14 mouse cellular contexts compared by ENCODE assay signal in genomic region chr5:143475153-143475844, GRCm38 (mm10). TPM values are rescaled to one million over a fixed set of nuclear protein-coding genes. Genes with fewer than 3 reads are reported as not detected.
DNase-seq lines count a peak whose midpoint lies in the region; ATAC-seq and TF ChIP-seq lines count a peak whose summit lies in the region.
"Had no signal": no experiment of that assay in that cellular context is flagged by ENCODE, and none has a peak within 500 bp of the region (broad histone marks: within the 10 kb centered on the region; RNA-seq: fewer than 3 reads in every experiment).

No protein-coding gene starts in this region.

- no peaks in the 10 kb centered on the region for H3K9me3 ChIP-seq in midbrain, embryonic 14.5 days (ENCODE audit: control insufficient read depth, low read length)
- H3K9me3 ChIP-seq: hindbrain, embryonic 13.5 days had no signal

- peak overlapping the region; percentile 58 for H3K27ac ChIP-seq in left cerebral cortex, adult 2 months
- no peak overlapping the region for H3K27ac ChIP-seq in kidney, adult 2 months (ENCODE audit: insufficient read depth, low read depth, low read length)
- H3K27ac ChIP-seq in cerebellum, adult 2 months (ENCODE audit: insufficient read depth, low read length), result no peak overlapping the region
- no peak overlapping the region for H3K27ac ChIP-seq in midbrain, embryonic 14.5 days (replicated peaks; ENCODE audit: low read depth, low read length)
- H3K27ac ChIP-seq: hindbrain, embryonic 13.5 days; kidney, postnatal 0 days had no signal

- H3K27me3 ChIP-seq in kidney, adult 2 months (replicated peaks; ENCODE audit: control insufficient read depth, insufficient read depth, low read length), result no peaks in the 10 kb centered on the region
- H3K27me3 ChIP-seq in cerebellum, adult 2 months (ENCODE audit: control insufficient read depth, insufficient read depth, low read length), result no peaks in the 10 kb centered on the region
- no peaks in the 10 kb centered on the region for H3K27me3 ChIP-seq in midbrain, embryonic 14.5 days (ENCODE audit: control insufficient read depth, insufficient read depth, low read length)
- H3K27me3 ChIP-seq: hindbrain, embryonic 13.5 days had no signal

- intact Hi-C loops in left cerebral cortex, adult 2 months (cut with DNase I), result no loop called here
- intact Hi-C loops in left cerebral cortex, postnatal 4 days (cut with DNase I), result no loop called here

- TF ChIP-seq CTCF in left cerebral cortex, adult 2 months (IDR thresholded peaks at IDR 0.05), result no peak
- TF ChIP-seq CTCF in kidney, adult 2 months (conservative IDR thresholded peaks at IDR 0.05; ENCODE audit: insufficient read depth, insufficient read length, low read depth, low read length), result no peak
- no peak for TF ChIP-seq CTCF in cerebellum, adult 2 months (IDR thresholded peaks at IDR 0.05; ENCODE audit: borderline replicate concordance, insufficient read depth, low read depth, low read length)

- no peaks in the 10 kb centered on the region for H3K36me3 ChIP-seq in kidney, adult 2 months (ENCODE audit: control insufficient read depth, insufficient read depth, low read length)
- peaks cover 75% of the 10 kb centered on the region for H3K36me3 ChIP-seq in midbrain, embryonic 14.5 days (ENCODE audit: control insufficient read depth, insufficient read depth, low read length)

- no peak for DNase-seq in left cerebral cortex, adult 2 months (ENCODE audit: extremely low spot score in 1 of 2, low spot score in 2 of 2)
- no peak for DNase-seq in left cerebral cortex, postnatal 4 days
- peak; percentile 72 for DNase-seq in 416B (ENCODE audit: low read depth)
- DNase-seq in adipocyte (ENCODE audit: low spot score), result peak; percentile 56
- DNase-seq in kidney, adult 2 months, result no peak
- no peak for DNase-seq in cerebellum, adult 2 months
- DNase-seq in midbrain, embryonic 14.5 days, result no peak
- DNase-seq: cerebellum, adult 9-11 months; gastrocnemius, postnatal 14 days; spleen, adult 18-20 months; thymus, postnatal 4 days had no signal

- no peak overlapping the region for H3K4me3 ChIP-seq in left cerebral cortex, adult 2 months
- no peak overlapping the region for H3K4me3 ChIP-seq in kidney, adult 2 months (ENCODE audit: insufficient read depth, low read depth, low read length)
- H3K4me3 ChIP-seq in cerebellum, adult 2 months (replicated peaks; ENCODE audit: insufficient read depth, low read depth, low read length), result no peak overlapping the region
- H3K4me3 ChIP-seq in midbrain, embryonic 14.5 days (replicated peaks; ENCODE audit: low read depth, low read length), result no peak overlapping the region
- H3K4me3 ChIP-seq: hindbrain, embryonic 13.5 days had no signal

- WGBS in kidney, adult 2 months, result 85% methylated on average over 20 of the region's 20 CpGs
- WGBS in cerebellum, adult 2 months, result 90% methylated on average over 20 of the region's 20 CpGs
- WGBS in midbrain, embryonic 14.5 days, result 95% methylated on average over 20 of the region's 20 CpGs

- ATAC-seq in granulocyte monocyte progenitor cell, adult 5-6 weeks (replicated peaks; ENCODE audit: poor library complexity, severe bottlenecking), result peak; percentile 78
- ATAC-seq in midbrain, embryonic 14.5 days (ENCODE audit: low FRiP score, low TSS enrichment), result no peak

- TF ChIP-seq POLR2A in kidney, adult 2 months (IDR thresholded peaks at IDR 0.05; ENCODE audit: low read depth, low read length), result no peak
- TF ChIP-seq POLR2A in cerebellum, adult 2 months (IDR thresholded peaks at IDR 0.05; ENCODE audit: borderline replicate concordance, insufficient read depth, low read length), result no peak

- H3K4me1 ChIP-seq in kidney, adult 2 months (ENCODE audit: control insufficient read depth, insufficient read depth, low read length), result no peaks in the 10 kb centered on the region
- H3K4me1 ChIP-seq in cerebellum, adult 2 months (ENCODE audit: control insufficient read depth, insufficient read depth, low read length), result peaks cover 15% of the 10 kb centered on the region; the same call in 1 of the 2 replicates
- no peaks in the 10 kb centered on the region for H3K4me1 ChIP-seq in midbrain, embryonic 14.5 days (ENCODE audit: control insufficient read depth, insufficient read depth, low read length)
- H3K4me1 ChIP-seq: hindbrain, embryonic 13.5 days had no signal

- no peak overlapping the region for H3K4me2 ChIP-seq in midbrain, embryonic 14.5 days (ENCODE audit: low read length)
- H3K4me2 ChIP-seq: hindbrain, embryonic 13.5 days had no signal

- H3K9ac ChIP-seq in midbrain, embryonic 14.5 days (replicated peaks; ENCODE audit: low read length), result no peak overlapping the region
- H3K9ac ChIP-seq: hindbrain, embryonic 13.5 days had no signal

RNA-seq across cellular contexts. Expression of gene Daglb, which starts 10.9 kb away (rescaled TPM):
- 10 to 100 TPM; 32.5 to 36.1 TPM for total RNA-seq in left cerebral cortex, adult 2 months (2021)
- total RNA-seq in left cerebral cortex, postnatal 4 days (2021), result 10 to 100 TPM; 16.7 to 17.4 TPM
- 11.7 and 22.8 TPM in 2 replicates for total RNA-seq in granulocyte monocyte progenitor cell, adult 5-6 weeks (2014; fragmentation: Nextera tagmentation)
- total RNA-seq in granulocyte monocyte progenitor cell, adult 5-6 weeks (2017), result 24.1 and 25.0 TPM in 2 replicates
- polyA plus RNA-seq in kidney, adult 2 months (2012; rRNA removed), result 11.7 TPM in 2 replicates
- 27.8 and 30.4 TPM in 2 replicates for polyA plus RNA-seq in cerebellum, adult 2 months (2012; rRNA removed)
- polyA plus RNA-seq in midbrain, embryonic 14.5 days (2014; fragmentation: Nextera tagmentation; extraction: Ambion mirVana), result 17.6 and 17.8 TPM in 2 replicates

RNA-seq across cellular contexts. Expression of gene Rac1, which starts 52.5 kb away (rescaled TPM):
- 100 to 1,000 TPM; 344 to 351 TPM for total RNA-seq in left cerebral cortex, adult 2 months (2021)
- 100 to 1,000 TPM; 415 to 420 TPM for total RNA-seq in left cerebral cortex, postnatal 4 days (2021)
- 349 and 471 TPM in 2 replicates for total RNA-seq in granulocyte monocyte progenitor cell, adult 5-6 weeks (2014; fragmentation: Nextera tagmentation)
- total RNA-seq in granulocyte monocyte progenitor cell, adult 5-6 weeks (2017), result 118 and 134 TPM in 2 replicates
- 259 and 277 TPM in 2 replicates for polyA plus RNA-seq in kidney, adult 2 months (2012; rRNA removed)
- 557 and 572 TPM in 2 replicates for polyA plus RNA-seq in cerebellum, adult 2 months (2012; rRNA removed)
- 425 and 463 TPM in 2 replicates for polyA plus RNA-seq in midbrain, embryonic 14.5 days (2014; fragmentation: Nextera tagmentation; extraction: Ambion mirVana)

Comparison
In these comparisons a context has a peak if more than half of its experiments do, and no peak if none do; other contexts are left out.
1. DNase-seq: peak in 416B (single experiment) and adipocyte (single experiment); none in left cerebral cortex, adult 2 months (0 of 2), left cerebral cortex, postnatal 4 days (single experiment), kidney, adult 2 months (single experiment), cerebellum, adult 2 months (0 of 2) and midbrain, embryonic 14.5 days (single experiment).